Comparison of ENCODE assay signal across 30 mouse cellular contexts in the genomic region with DNA sequence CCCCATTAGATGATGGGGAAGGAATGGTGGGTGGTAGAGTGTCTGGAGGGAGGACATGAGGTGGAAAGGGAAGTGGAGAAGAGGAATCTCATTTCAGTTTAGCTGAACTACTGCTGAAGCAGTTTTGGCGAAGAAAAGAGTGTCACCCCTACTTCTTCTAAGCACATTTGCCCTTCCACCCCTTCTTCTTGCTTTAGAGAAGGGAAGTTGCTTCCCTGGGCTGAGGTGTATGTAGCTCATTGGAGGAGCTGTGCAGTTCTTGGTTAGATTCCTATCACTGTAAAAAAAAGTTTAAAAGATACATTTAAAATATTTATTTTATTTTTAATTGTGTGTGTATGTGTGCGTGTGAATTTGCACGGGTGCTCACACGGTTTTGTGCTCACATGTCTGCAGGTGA. TPM values are rescaled to one million over a fixed set of nuclear protein-coding genes. Genes with fewer than 3 reads are reported as not detected.
"Had no signal": no experiment of that assay in that cellular context is flagged by ENCODE, and none has a peak within 500 bp of the region (broad histone marks: within the 10 kb centered on the region; RNA-seq: fewer than 3 reads in every experiment).

No protein-coding gene starts in this region.

- H3K4me3 ChIP-seq: embryonic facial prominence, embryonic 10.5 days; embryonic facial prominence, embryonic 12.5 days; embryonic facial prominence, embryonic 13.5 days; embryonic facial prominence, embryonic 15.5 days; erythroblast, embryonic 14.5 days; forebrain, embryonic 10.5 days; forebrain, embryonic 12.5 days; forebrain, embryonic 13.5 days; forebrain, embryonic 15.5 days; gastrocnemius, adult 2 months; heart, adult 2 months had no signal

- H3K9me3 ChIP-seq: embryonic facial prominence, embryonic 10.5 days; embryonic facial prominence, embryonic 12.5 days; embryonic facial prominence, embryonic 13.5 days; embryonic facial prominence, embryonic 15.5 days; forebrain, embryonic 10.5 days; forebrain, embryonic 12.5 days; forebrain, embryonic 13.5 days; forebrain, embryonic 15.5 days had no signal

- DNase-seq: cerebellum, adult 9-10 months; cerebellum, adult 9-11 months; cerebellum, postnatal 10 days; cerebellum, postnatal 14 days; cerebellum, postnatal 25 days; cerebellum, postnatal 36 days; embryo, embryonic 11 days; forebrain, postnatal 0 days; gastrocnemius, adult 2 months; gastrocnemius, postnatal 10 days; gastrocnemius, postnatal 14 days; gastrocnemius, postnatal 25 days; gastrocnemius, postnatal 36 days; heart, adult 11 months; heart, adult 18-20 months; heart, adult 2 months had no signal

- H3K9ac ChIP-seq: embryonic facial prominence, embryonic 12.5 days; embryonic facial prominence, embryonic 13.5 days; embryonic facial prominence, embryonic 15.5 days; forebrain, embryonic 12.5 days; forebrain, embryonic 13.5 days; forebrain, embryonic 15.5 days; forebrain, postnatal 0 days had no signal

- H3K36me3 ChIP-seq: embryonic facial prominence, embryonic 10.5 days; embryonic facial prominence, embryonic 12.5 days; embryonic facial prominence, embryonic 13.5 days; embryonic facial prominence, embryonic 15.5 days; forebrain, embryonic 10.5 days; forebrain, embryonic 12.5 days; forebrain, embryonic 15.5 days had no signal

- H3K27me3 ChIP-seq: embryonic facial prominence, embryonic 12.5 days; embryonic facial prominence, embryonic 13.5 days; embryonic facial prominence, embryonic 15.5 days; forebrain, embryonic 12.5 days; forebrain, embryonic 13.5 days; forebrain, embryonic 15.5 days had no signal

- H3K27ac ChIP-seq: embryonic facial prominence, embryonic 10.5 days; embryonic facial prominence, embryonic 12.5 days; embryonic facial prominence, embryonic 13.5 days; embryonic facial prominence, embryonic 15.5 days; forebrain, embryonic 10.5 days; forebrain, embryonic 12.5 days; forebrain, embryonic 13.5 days; forebrain, embryonic 15.5 days; gastrocnemius, adult 2 months; heart, adult 2 months had no signal

RNA-seq across cellular contexts. Expression of a gene that starts 10.3 kb away (rescaled TPM):
- total RNA-seq: granulocyte monocyte progenitor cell, adult 5-6 weeks had no signal
- polyA plus RNA-seq: erythroblast, embryonic 14.5 days had no signal

RNA-seq across cellular contexts. Expression of a gene that starts 12.4 kb away (rescaled TPM):
- total RNA-seq: common myeloid progenitor, adult 5-6 weeks; granulocyte monocyte progenitor cell, adult 5-6 weeks had no signal
- polyA plus RNA-seq: embryonic facial prominence, embryonic 11.5 days; erythroblast, embryonic 14.5 days; forebrain, embryonic 12.5 days; forebrain, embryonic 14.5 days; forebrain, embryonic 16.5 days had no signal
